Mouse (Mus musculus) erythroblast, embryonic 14.5 days (primary cell): ENCODE data around the gene Ccdc28b.

ENCODE experiments used
- GATA1 ChIP-seq: IDR thresholded peaks from 2 replicates; pipeline ENCODE4 v1.6.1; 2012; ENCODE audit warnings: low read length, inconsistent platforms, mixed read lengths
- TAL1 ChIP-seq: IDR thresholded peaks from 3 replicates; pipeline ENCODE4 v1.6.1; 2012; ENCODE audit warnings: low read length, inconsistent platforms, mixed read lengths

- TF ChIP-seq GATA1, result no peak
- no peak for TF ChIP-seq TAL1
Observed at GRCm38 (mm10) chr4:129640638-129641467, 17.1 kb upstream of the Ccdc28b start, which contains the start of gene Txlna.
